Mouse (Mus musculus) erythroblast, embryonic 14.5 days (primary cell): ENCODE data around the gene Adcy1. TPM values are rescaled to one million over a fixed set of nuclear protein-coding genes. Genes with fewer than 3 reads are reported as not detected.

ENCODE experiments used
- H3K27me3 ChIP-seq: 2 replicates; pipeline ENCODE4 v1.6.1; 2012; ENCODE audit warnings: inconsistent platforms; ENCODE audit not compliant: control insufficient read depth
- H3K36me3 ChIP-seq: 2 replicates; pipeline ENCODE4 v1.6.1; 2012; ENCODE audit warnings: mild to moderate bottlenecking, inconsistent platforms; ENCODE audit not compliant: control insufficient read depth
- H3K4me1 ChIP-seq: 2 replicates; pipeline ENCODE4 v1.6.1; 2012; ENCODE audit warnings: inconsistent platforms; ENCODE audit not compliant: control insufficient read depth
- H3K4me3 ChIP-seq: replicated peaks from 2 replicates; pipeline ENCODE3; 2012; ENCODE audit warnings: moderate library complexity, mild to moderate bottlenecking, inconsistent platforms
- H3K9me3 ChIP-seq: 2 replicates; pipeline ENCODE4 v1.6.1; 2012; ENCODE audit warnings: low read length, inconsistent platforms, mixed read lengths; ENCODE audit not compliant: control insufficient read depth
- GATA1 ChIP-seq: IDR thresholded peaks from 2 replicates; pipeline ENCODE4 v1.6.1; 2012; ENCODE audit warnings: low read length, inconsistent platforms, mixed read lengths
- TAL1 ChIP-seq: IDR thresholded peaks from 3 replicates; pipeline ENCODE4 v1.6.1; 2012; ENCODE audit warnings: low read length, inconsistent platforms, mixed read lengths
- polyA plus RNA-seq: library from polyadenylated mRNA; stranded (reverse); fragments of >175 nt; gene quantifications from 2 replicates; pipeline ENCODE4 v1.2.3, GENCODE M21; 2012

Gene Adcy1
- polyA plus RNA-seq, 1 experiment, result under 0.01 TPM

DNA sequence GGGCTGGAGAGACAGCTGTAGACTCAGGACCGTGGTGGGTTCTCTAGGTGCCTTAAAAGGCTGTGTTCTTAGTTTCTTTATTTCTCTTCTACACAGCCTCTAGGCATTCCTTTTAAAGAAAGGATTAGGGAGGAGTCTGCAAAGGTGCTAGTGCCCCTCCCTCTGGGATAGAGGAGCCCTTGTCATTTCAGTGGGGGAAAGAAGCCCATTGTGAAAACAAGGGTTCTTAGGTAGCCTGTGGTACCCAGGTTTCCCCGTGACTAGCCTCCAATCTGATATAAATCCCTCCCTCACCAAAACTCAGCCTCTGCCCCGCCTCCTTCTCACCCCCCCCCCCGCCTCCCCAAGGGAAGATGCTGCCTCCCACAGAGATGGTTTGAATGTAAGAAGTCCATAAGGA is 2.1 kb downstream of the Adcy1 start:
- TF ChIP-seq TAL1 (no peak), GATA1 (no peak)
- no peaks in the 10 kb centered on the region for H3K4me1 ChIP-seq
- H3K4me3 ChIP-seq, result no peak overlapping the region
- no peaks in the 10 kb centered on the region for H3K9me3 ChIP-seq
- H3K36me3 ChIP-seq, result no peaks in the 10 kb centered on the region
- peaks cover 41% of the 10 kb centered on the region for H3K27me3 ChIP-seq

DNA sequence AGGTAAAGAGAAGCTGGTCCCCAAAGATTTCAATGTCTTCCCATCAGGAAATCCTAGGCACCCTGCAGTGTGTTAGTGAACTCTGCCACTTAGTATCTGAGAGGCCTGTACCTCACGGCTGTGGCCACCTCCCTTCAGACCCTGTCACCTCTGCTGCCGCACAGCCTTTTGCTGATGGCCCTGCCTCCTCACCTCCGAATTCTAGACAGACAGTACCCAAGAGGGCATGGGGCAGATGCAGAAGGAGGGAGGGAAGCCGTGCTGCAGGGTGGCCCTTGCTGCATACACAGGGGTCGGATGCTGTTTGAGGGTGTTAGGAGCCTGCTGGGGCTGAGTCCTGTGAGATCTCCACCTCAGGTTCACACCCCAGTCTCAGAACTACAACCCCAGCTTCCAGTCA is 2.6 kb downstream of the Adcy1 start:
- H3K9me3 ChIP-seq, result no peaks in the 10 kb centered on the region
- no peak overlapping the region for H3K4me3 ChIP-seq
- no peaks in the 10 kb centered on the region for H3K4me1 ChIP-seq
- H3K36me3 ChIP-seq, result no peaks in the 10 kb centered on the region
- TF ChIP-seq GATA1, result no peak
- TF ChIP-seq TAL1, result no peak
- peaks cover 41% of the 10 kb centered on the region for H3K27me3 ChIP-seq

DNA sequence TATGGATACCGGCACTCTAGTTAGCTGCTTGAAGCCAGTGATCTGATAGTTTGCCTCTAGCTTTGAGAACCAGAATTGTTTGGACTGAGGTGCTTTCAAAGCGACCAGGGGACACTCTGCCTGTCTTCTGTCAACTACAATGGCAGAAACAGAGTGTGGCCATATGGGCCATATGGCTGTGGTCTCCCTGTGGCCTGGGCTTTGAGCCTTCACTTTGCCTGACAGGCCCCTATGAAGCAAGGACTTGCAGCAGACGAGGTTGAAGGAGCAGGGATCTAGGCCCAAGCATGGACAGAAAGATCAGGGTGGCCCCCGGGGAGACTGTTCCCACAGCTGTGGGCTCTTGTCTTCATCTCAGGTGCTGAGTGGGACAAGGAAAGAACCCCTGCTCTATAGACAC is 4.0 kb downstream of the Adcy1 start:
- no peaks in the 10 kb centered on the region for H3K4me1 ChIP-seq
- no peak overlapping the region for H3K4me3 ChIP-seq
- no peaks in the 10 kb centered on the region for H3K9me3 ChIP-seq
- TF ChIP-seq GATA1 (no peak), TAL1 (no peak)
- H3K36me3 ChIP-seq, result no peaks in the 10 kb centered on the region
- peaks cover 33% of the 10 kb centered on the region for H3K27me3 ChIP-seq

DNA sequence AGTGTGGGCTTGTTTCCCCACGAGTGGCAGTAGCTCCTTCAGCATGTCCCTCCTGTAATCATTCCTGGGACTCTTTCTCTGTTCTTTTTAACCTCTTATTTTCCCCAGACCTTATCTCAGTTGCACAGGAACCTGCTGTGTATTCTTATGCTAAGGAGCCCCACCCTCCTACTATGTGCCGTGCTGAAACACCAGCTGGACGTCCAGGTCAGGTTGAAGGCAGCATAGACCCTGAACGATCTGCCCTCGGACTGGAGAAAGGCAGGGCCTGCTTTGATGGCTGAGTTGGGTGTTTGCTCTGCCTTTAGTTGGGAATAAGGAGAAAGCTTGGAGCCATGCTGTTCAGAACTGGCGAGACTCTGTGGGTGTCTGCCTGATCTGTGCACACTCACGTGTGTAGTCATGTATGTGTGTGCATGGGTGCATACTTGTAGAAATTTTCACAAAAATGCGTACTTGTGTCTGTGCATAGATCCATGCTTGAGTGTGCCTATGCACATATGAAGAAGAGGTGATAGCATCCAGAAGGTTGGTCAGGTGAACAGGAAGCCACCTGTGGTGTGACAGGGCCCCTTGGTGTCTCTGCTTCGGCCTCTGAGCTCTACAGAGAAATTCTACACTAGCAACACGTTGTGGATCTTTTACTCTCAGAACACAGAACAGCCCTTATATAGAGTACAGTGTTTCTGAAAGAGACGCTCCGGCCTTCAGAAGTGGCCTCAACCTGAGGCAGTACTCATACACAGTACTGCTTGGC is 5.4 kb downstream of the Adcy1 start:
- H3K9me3 ChIP-seq, result no peaks in the 10 kb centered on the region
- H3K4me3 ChIP-seq, result no peak overlapping the region
- H3K4me1 ChIP-seq, result no peaks in the 10 kb centered on the region
- peaks cover 21% of the 10 kb centered on the region for H3K27me3 ChIP-seq
- no peak for TF ChIP-seq TAL1
- no peak for TF ChIP-seq GATA1
- H3K36me3 ChIP-seq, result no peaks in the 10 kb centered on the region

DNA sequence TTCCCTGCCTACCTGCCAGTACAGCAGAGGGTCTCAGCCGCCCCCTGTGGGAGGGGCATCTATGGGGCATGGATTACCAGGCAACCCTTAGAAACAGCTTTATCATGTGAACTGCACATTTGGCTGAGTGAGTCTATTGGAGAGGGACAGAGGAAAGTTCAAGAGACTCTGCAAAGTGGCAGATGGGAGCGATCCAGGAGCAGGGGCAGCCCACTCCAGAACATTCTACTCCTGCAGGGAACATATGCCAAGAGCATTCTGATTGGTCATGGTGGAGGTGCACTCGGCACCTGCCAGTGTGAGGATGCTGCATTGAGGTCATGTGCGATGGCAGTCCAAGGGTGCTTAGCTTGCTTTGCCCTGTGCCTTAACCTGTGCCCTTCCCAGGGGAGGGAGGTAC is 6.5 kb downstream of the Adcy1 start:
- H3K4me1 ChIP-seq, result no peaks in the 10 kb centered on the region
- no peaks in the 10 kb centered on the region for H3K36me3 ChIP-seq
- no peak for TF ChIP-seq GATA1
- no peaks in the 10 kb centered on the region for H3K9me3 ChIP-seq
- H3K4me3 ChIP-seq, result no peak overlapping the region
- peaks cover 10% of the 10 kb centered on the region for H3K27me3 ChIP-seq

DNA sequence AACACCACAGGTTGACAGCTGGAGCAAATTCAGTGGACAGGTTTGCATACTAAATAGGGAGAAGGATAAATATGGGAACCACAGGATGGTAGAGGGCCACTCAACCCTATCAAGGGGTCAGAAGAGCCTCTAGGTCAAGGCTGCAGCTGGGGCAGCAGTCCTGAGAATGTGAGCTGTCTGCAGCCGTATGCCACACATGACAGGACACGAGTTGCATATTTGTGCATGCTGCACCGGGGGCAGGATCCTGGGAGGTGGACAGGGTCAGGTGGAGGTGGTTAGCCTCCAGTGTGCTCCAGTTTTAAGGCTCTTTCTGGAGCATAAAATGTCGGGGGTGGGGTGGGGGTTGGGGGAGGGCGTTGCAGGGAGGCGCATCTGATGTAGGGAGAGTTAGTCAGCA is 8.3 kb downstream of the Adcy1 start:
- no peaks in the 10 kb centered on the region; the same call in 1 of the 2 replicates for H3K27me3 ChIP-seq
- no peak for TF ChIP-seq TAL1
- no peak for TF ChIP-seq GATA1
- no peaks in the 10 kb centered on the region for H3K36me3 ChIP-seq
- no peaks in the 10 kb centered on the region for H3K4me1 ChIP-seq
- no peaks in the 10 kb centered on the region for H3K9me3 ChIP-seq
- H3K4me3 ChIP-seq, result no peak overlapping the region

DNA sequence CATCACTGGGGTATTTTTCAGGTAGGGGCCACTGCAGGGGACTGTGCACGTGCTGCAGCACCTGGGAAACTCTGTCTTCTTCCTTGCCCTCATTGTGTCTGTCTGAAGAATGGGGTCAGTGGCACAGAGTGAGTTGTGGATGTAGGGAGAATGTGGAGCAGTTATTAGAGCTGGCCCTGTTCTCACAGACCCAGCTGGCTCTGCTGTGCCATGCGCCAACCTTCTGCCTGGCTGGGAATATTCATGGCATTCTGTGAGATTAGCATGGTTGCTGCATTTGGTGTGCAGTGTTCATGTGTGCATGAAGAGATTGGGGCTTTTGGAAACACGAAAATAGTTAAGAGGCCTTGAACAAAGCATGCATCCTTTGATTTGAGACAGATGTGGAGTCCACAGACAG is 10.3 kb downstream of the Adcy1 start:
- Histone ChIP-seq H3K4me3 (no peak overlapping the region), H3K9me3 (no peaks in the 10 kb centered on the region), H3K27me3 (no peaks in the 10 kb centered on the region), H3K36me3 (no peaks in the 10 kb centered on the region), H3K4me1 (no peaks in the 10 kb centered on the region)
- TF ChIP-seq GATA1 (no peak), TAL1 (no peak)

DNA sequence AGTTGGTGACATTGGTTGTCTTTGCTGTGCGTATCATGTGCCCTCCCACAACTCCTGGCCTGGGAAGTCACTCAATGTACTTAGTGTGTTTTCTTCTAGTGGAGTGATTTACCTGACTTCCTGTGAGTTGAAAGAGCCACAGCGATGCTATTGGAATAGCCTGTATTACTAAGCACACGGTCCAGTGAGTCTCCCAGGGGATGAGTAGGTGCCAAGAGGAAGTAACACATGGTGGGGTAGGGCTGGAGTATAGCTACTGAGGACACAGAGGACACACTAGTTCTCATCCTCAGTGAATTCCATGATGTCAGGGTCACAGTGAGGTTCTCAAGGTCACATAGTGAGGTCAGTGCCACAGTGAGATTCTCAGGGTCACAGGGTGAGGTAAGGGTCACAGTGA is 13.2 kb downstream of the Adcy1 start:
- Histone ChIP-seq H3K4me1 (no peaks in the 10 kb centered on the region), H3K9me3 (no peaks in the 10 kb centered on the region), H3K4me3 (no peak overlapping the region), H3K36me3 (no peaks in the 10 kb centered on the region), H3K27me3 (no peaks in the 10 kb centered on the region)
- TF ChIP-seq GATA1 (no peak), TAL1 (no peak)

DNA sequence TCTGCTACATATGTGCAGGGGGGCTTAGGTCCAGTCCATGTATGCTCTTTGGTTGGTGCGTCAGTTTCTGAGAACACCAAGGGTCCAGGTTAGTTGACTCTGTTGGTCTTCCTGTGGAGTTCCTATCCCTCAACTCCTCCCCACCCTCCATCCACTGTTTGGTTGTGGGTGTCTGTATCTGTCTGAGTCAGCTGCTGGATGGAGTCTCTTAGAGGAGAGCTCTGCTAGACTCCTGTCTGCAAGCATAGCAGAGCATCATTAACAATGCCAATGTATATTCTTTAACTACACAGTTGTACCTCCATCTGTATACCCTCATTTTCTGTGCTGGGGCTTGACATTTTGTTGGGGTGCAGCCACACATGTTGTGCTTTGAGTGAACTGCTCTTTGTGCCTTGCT is 18.6 kb downstream of the Adcy1 start:
- H3K27me3 ChIP-seq, result no peaks in the 10 kb centered on the region
- H3K4me1 ChIP-seq, result no peaks in the 10 kb centered on the region
- TF ChIP-seq TAL1, result no peak
- no peak for TF ChIP-seq GATA1
- H3K36me3 ChIP-seq, result no peaks in the 10 kb centered on the region
- no peak overlapping the region for H3K4me3 ChIP-seq
- H3K9me3 ChIP-seq, result no peaks in the 10 kb centered on the region

DNA sequence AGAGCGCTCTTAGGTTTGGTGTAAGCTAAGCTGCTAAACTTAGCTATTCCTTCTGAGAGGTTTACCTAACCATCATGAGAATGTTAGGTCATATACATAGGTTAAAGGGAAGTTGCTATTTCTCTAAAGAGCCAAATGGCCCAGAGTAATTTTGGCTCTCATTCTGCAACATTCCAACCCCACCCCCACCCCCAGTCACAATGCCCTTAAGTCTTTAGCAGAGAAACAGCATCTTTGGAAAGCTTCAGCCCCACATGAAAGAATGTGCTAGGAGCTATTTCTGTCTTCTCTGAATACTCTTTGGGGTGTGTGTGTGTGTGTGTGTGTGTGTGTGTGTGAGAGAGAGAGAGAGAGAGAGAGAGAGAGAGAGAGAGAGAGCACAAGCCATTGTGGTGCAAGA is 20.6 kb downstream of the Adcy1 start:
- Histone ChIP-seq H3K27me3 (no peaks in the 10 kb centered on the region), H3K4me1 (no peaks in the 10 kb centered on the region), H3K4me3 (no peak overlapping the region), H3K36me3 (no peaks in the 10 kb centered on the region), H3K9me3 (no peaks in the 10 kb centered on the region)
- TF ChIP-seq TAL1, result no peak
- no peak for TF ChIP-seq GATA1
